7 mouse cellular contexts compared by ENCODE assay signal in genomic region chr1:159231781-159232571, GRCm38 (mm10). TPM values are rescaled to one million over a fixed set of nuclear protein-coding genes. Genes with fewer than 3 reads are reported as not detected.
DNase-seq lines count a peak whose midpoint lies in the region; ATAC-seq lines count a peak whose summit lies in the region.
"Not testable (repeated sequence)": the region's sequence is repeated elsewhere in the genome, so short reads cannot be mapped to it uniquely, and the experiment has no call there.

TSS of gene Cop1 (plus strand) at chr1:159232320.

- not testable (repeated sequence) for H3K27me3 ChIP-seq in intestine, embryonic 16.5 days (replicated peaks; ENCODE audit: control insufficient read depth, insufficient read depth, low read length); midbrain, embryonic 11.5 days (ENCODE audit: control insufficient read depth, insufficient read depth, low read length)

- peak; percentile 98 for ATAC-seq in intestine, embryonic 16.5 days
- peak; percentile 98 for ATAC-seq in midbrain, embryonic 11.5 days (ENCODE audit: low FRiP score)

- H3K9me3 ChIP-seq in intestine, embryonic 16.5 days (ENCODE audit: control insufficient read depth, low read length); midbrain, embryonic 11.5 days (ENCODE audit: control insufficient read depth, low read length): not testable (repeated sequence)

- DNase-seq in adrenal gland, adult 2 months, result peak; percentile 96
- peak; percentile 87 for DNase-seq in embryo, embryonic 11.5 days (ENCODE audit: low read depth, low spot score)
- peak; percentile 92 for DNase-seq in gastrocnemius, postnatal 4 days (ENCODE audit: low spot score in 2 of 2)
- peak; percentile 91 to 93 for DNase-seq in left cerebral cortex, postnatal 36 days (ENCODE audit: low spot score in 2 of 2)
- DNase-seq in midbrain, embryonic 11.5 days (ENCODE audit: low spot score, missing footprints), result peak; percentile 99
- peak; percentile 92 for DNase-seq in skeletal muscle tissue, adult 2 months (ENCODE audit: low read depth, low spot score)

- H3K36me3 ChIP-seq in intestine, embryonic 16.5 days (ENCODE audit: control insufficient read depth, insufficient read depth, low read length); midbrain, embryonic 11.5 days (ENCODE audit: control insufficient read depth, insufficient read depth, low read length): not testable (repeated sequence)

- peak within 1 kb of the TSS; percentile 81 for H3K9ac ChIP-seq in intestine, embryonic 16.5 days (ENCODE audit: low read depth, low read length)
- peak within 1 kb of the TSS; percentile 79 for H3K9ac ChIP-seq in midbrain, embryonic 11.5 days (ENCODE audit: low read length)

- H3K4me2 ChIP-seq in intestine, embryonic 16.5 days (ENCODE audit: low read depth, low read length), result peak within 1 kb of the TSS; percentile 67
- peak within 1 kb of the TSS; percentile 56 for H3K4me2 ChIP-seq in midbrain, embryonic 11.5 days

- peak within 1 kb of the TSS; percentile 94 for H3K27ac ChIP-seq in intestine, embryonic 16.5 days (ENCODE audit: low read length)
- H3K27ac ChIP-seq in midbrain, embryonic 11.5 days (ENCODE audit: low read depth, low read length), result peak within 1 kb of the TSS; percentile 86

- H3K4me1 ChIP-seq in intestine, embryonic 16.5 days (ENCODE audit: control insufficient read depth, insufficient read depth, low read length); midbrain, embryonic 11.5 days (ENCODE audit: control insufficient read depth, insufficient read depth, low read length): not testable (repeated sequence)

- under 1% methylated on average over 68 of the region's 97 CpGs for whole genome bisulfite sequencing in intestine, embryonic 16.5 days
- under 1% methylated on average over 75 of the region's 97 CpGs for WGBS in midbrain, embryonic 11.5 days

- peak within 1 kb of the TSS; percentile 70 for H3K4me3 ChIP-seq in intestine, embryonic 16.5 days (ENCODE audit: low read length)
- H3K4me3 ChIP-seq in midbrain, embryonic 11.5 days (ENCODE audit: low read depth, low read length), result peak within 1 kb of the TSS; percentile 43

- intact Hi-C loops in left cerebral cortex, postnatal 36 days (cut with DNase I), result not testable (repeated sequence)

RNA-seq across cellular contexts. Expression of gene Cop1, which starts in this region (rescaled TPM):
- 100 to 1,000 TPM; 134 to 184 TPM for total RNA-seq in adrenal gland, adult 2 months (2021)
- polyA plus RNA-seq in adrenal gland, adult 2 months (2012; rRNA removed), result 68.5 and 68.9 TPM in 2 replicates
- 100 to 1,000 TPM; 107 to 128 TPM for total RNA-seq in gastrocnemius, postnatal 4 days (2021)
- 10.1 and 10.4 TPM in 2 replicates for polyA plus RNA-seq in intestine, embryonic 16.5 days (2015; fragmentation: Nextera tagmentation; extraction: Ambion mirVana)
- total RNA-seq in left cerebral cortex, postnatal 36 days (2021), result 100 to 1,000 TPM; 154 to 157 TPM
- 102 and 126 TPM in 2 replicates for polyA plus RNA-seq in midbrain, embryonic 11.5 days (2014; fragmentation: Nextera tagmentation; extraction: Ambion mirVana)

Comparison
In these comparisons a context has a peak if more than half of its experiments do, and no peak if none do; other contexts are left out.
1. Peak in every context shown above with its lines: DNase-seq, ATAC-seq, H3K4me3 ChIP-seq and H3K27ac ChIP-seq.